Mouse (Mus musculus) stomach, postnatal 0 days (tissue): ENCODE results near the gene 4930564D02Rik. TPM values are rescaled to one million over a fixed set of nuclear protein-coding genes. Genes with fewer than 3 reads are reported as not detected.

Experiments
- ATAC-seq: fragments of 200-750 bp; cut with Nextera tagmentation; 2 replicates; pipeline ENCODE4 v1.8.0; 2017; ENCODE audit not compliant: low FRiP score, low TSS enrichment
- DNase-seq: peaks from one replicate; pipeline ENCODE4 v3.0.0-alpha.2; 2016; ENCODE audit warnings: low spot score
- H3K27ac ChIP-seq: fragments of 300-500 bp; sonication (generic); replicated peaks from 2 replicates; pipeline ENCODE4 v1.5.1; 2014; ENCODE audit warnings: mild to moderate bottlenecking, control low read depth
- H3K27me3 ChIP-seq: fragments of 300-500 bp; sonication (generic); 2 replicates; pipeline ENCODE4 v1.6.1; 2014; ENCODE audit warnings: low read length; ENCODE audit not compliant: control insufficient read depth, insufficient read depth
- H3K36me3 ChIP-seq: fragments of 300-500 bp; sonication (generic); 2 replicates; pipeline ENCODE4 v1.6.1; 2014; ENCODE audit warnings: low read length, mixed read lengths; ENCODE audit not compliant: control insufficient read depth, insufficient read depth
- H3K4me1 ChIP-seq: fragments of 300-500 bp; sonication (generic); replicated peaks from 2 replicates; pipeline ENCODE4 v1.6.1; 2014; ENCODE audit warnings: antibody characterized with exemption; ENCODE audit not compliant: control insufficient read depth, insufficient read depth
- H3K4me2 ChIP-seq: fragments of 300-500 bp; sonication (generic); replicated peaks from 2 replicates; pipeline ENCODE4 v1.6.1; 2014; ENCODE audit warnings: low read depth, mild to moderate bottlenecking, control low read depth, moderate library complexity
- H3K4me3 ChIP-seq: fragments of 300-500 bp; sonication (generic); 2 replicates; pipeline ENCODE4 v1.5.1; 2014; ENCODE audit warnings: low read depth, low read length, control low read depth
- H3K9ac ChIP-seq: fragments of 300-500 bp; sonication (generic); 2 replicates; pipeline ENCODE4 v1.6.1; 2014; ENCODE audit warnings: mild to moderate bottlenecking, low read length, control low read depth, mixed read lengths
- H3K9me3 ChIP-seq: fragments of 300-500 bp; sonication (generic); 2 replicates; pipeline ENCODE4 v1.6.1; 2016; ENCODE audit warnings: low read length; ENCODE audit not compliant: control insufficient read depth
- CTCF ChIP-seq: IDR thresholded peaks from 2 replicates; pipeline ENCODE4 v1.5.1; 2016; ENCODE audit warnings: antibody characterized with exemption, low read depth, mild to moderate bottlenecking, moderate library complexity
- EP300 ChIP-seq: optimal IDR thresholded peaks from 2 replicates; pipeline ENCODE3; 2016; ENCODE audit warnings: antibody characterized with exemption
- WGBS: fragments of 180-500 bp; shearing (Covaris S2); extraction: QIAGEN DNeasy Blood & Tissue Kit; methylation state at CpG from one replicate; pipeline ENCODE4 v1.1.7; 2014; 5-methylcytosine and 5-hydroxymethylcytosine counted together
- polyA plus RNA-seq: library from polyadenylated mRNA; unstranded; fragments of >200 nt; fragmentation: Nextera tagmentation; extraction: Ambion mirVana; gene quantifications from 2 replicates; pipeline ENCODE4 v1.2.1, GENCODE M21; 2015

The 4930564D02Rik gene
- not detected in 2 replicates for polyA plus RNA-seq

DNA sequence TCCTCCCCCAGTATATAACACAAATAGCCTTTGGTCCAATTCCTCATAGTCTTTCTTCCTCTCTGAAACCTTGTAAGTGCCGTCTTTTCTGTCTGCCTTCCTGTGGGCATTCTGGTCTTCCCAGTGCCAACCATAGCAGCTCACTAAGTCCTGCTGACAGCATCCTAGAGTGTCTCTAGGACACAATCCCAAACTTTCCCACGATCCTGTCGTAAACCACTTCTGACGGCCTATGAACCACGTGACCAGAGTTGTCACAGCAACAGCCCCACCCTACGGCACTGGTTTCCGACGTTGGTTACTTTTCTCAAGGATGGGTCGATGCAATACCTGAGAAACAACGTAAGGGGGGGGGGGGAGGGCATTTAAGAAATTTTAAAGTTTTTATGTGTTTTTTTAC is at the start of gene 4930564D02Rik:
4930564D02Rik (plus strand) TSS at position 301 of the 400 bp plus-strand sequence.
- H3K27ac ChIP-seq = no peak within 1 kb of the TSS
- H3K9ac ChIP-seq = no peak within 1 kb of the TSS
- no peak within 1 kb of the TSS for H3K4me2 ChIP-seq
- no peaks in the 10 kb centered on the region for H3K36me3 ChIP-seq
- no peaks in the 10 kb centered on the region for H3K27me3 ChIP-seq
- no peaks in the 10 kb centered on the region for H3K4me1 ChIP-seq
- H3K9me3 ChIP-seq = no peaks in the 10 kb centered on the region
- no peak within 1 kb of the TSS for H3K4me3 ChIP-seq
- WGBS = 77% methylated on average over 10 of the region's 10 CpGs
- ATAC-seq (no peak), DNase-seq (no peak)
- TF ChIP-seq EP300 = no peak
- no peak for TF ChIP-seq CTCF

- Histone ChIP-seq H3K9me3 (no peaks in the 10 kb centered on the region), H3K27me3 (no peaks in the 10 kb centered on the region), H3K9ac (peak overlapping the region; percentile 23; the same call in 1 of the 2 replicates), H3K4me2 (no peak overlapping the region), H3K27ac (no peak overlapping the region), H3K36me3 (no peaks in the 10 kb centered on the region), H3K4me3 (no peak overlapping the region), H3K4me1 (0 out of 2 replicates have a peak, but pooled peaks cover 2% of the 10 kb centered on the region)
- TF ChIP-seq EP300 = no peak
- no peak for TF ChIP-seq CTCF
- ATAC-seq (no peak), DNase-seq (no peak)
- WGBS = 82% methylated on average over 8 of the region's 8 CpGs
Observed at GRCm38 (mm10) chr3:105017314-105017713, 49.3 kb upstream of the 4930564D02Rik start.

- Histone ChIP-seq H3K9ac (no peak overlapping the region), H3K36me3 (no peaks in the 10 kb centered on the region), H3K9me3 (no peaks in the 10 kb centered on the region), H3K4me1 (0 out of 2 replicates have a peak, but pooled peaks cover 2% of the 10 kb centered on the region), H3K27ac (peak overlapping the region; percentile 61), H3K4me2 (no peak overlapping the region), H3K27me3 (no peaks in the 10 kb centered on the region), H3K4me3 (no peak overlapping the region)
- DNase-seq (no peak), ATAC-seq (no peak)
- TF ChIP-seq CTCF (no peak), EP300 (no peak)
- 71% methylated on average over 10 of the region's 10 CpGs for whole genome bisulfite sequencing
Observed at GRCm38 (mm10) chr3:105018085-105018782, 48.4 kb upstream of the 4930564D02Rik start.

DNA sequence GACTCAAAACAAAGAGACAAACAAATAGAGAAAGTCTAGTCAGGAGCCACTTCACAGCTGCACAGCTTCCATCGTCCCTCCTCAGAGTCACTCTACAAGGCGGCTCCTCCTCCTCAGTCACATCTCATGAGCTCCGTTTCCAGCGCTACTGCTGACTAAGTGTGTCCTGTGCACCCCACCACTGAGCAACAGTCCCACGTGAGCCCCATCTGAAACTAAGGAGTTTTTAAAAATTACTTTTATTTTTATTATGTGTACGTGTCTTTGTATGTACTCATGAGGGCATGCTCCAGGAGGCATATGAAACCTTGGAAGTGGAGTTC is 47.9 kb upstream of the 4930564D02Rik start:
- Histone ChIP-seq H3K9me3 (no peaks in the 10 kb centered on the region), H3K4me1 (no peaks in the 10 kb centered on the region), H3K9ac (no peak overlapping the region), H3K4me3 (no peak overlapping the region), H3K27me3 (no peaks in the 10 kb centered on the region), H3K4me2 (no peak overlapping the region), H3K27ac (peak overlapping the region; percentile 61), H3K36me3 (no peaks in the 10 kb centered on the region)
- no peak for DNase-seq
- ATAC-seq = no peak
- 79% methylated on average over 6 of the region's 6 CpGs for WGBS
- TF ChIP-seq CTCF = no peak
- no peak for TF ChIP-seq EP300

- 20% methylated on average over 12 of the region's 12 CpGs for WGBS
- Histone ChIP-seq H3K9ac (no peak overlapping the region), H3K27me3 (no peaks in the 10 kb centered on the region), H3K27ac (peak overlapping the region; percentile 83), H3K4me3 (no peak overlapping the region), H3K4me2 (no peak overlapping the region), H3K9me3 (no peaks in the 10 kb centered on the region), H3K36me3 (no peaks in the 10 kb centered on the region), H3K4me1 (no peaks in the 10 kb centered on the region)
- TF ChIP-seq CTCF = no peak; the same call in 1 of the 2 replicates
- no peak for TF ChIP-seq EP300
- DNase-seq (no peak), ATAC-seq (peak; percentile 75)
Observed at GRCm38 (mm10) chr3:105019826-105020692, 46.6 kb upstream of the 4930564D02Rik start.
